Mouse (Mus musculus) kidney, postnatal 0 days (tissue): Measurements from ENCODE around the gene Tmpo. TPM values are rescaled to one million over a fixed set of nuclear protein-coding genes. Genes with fewer than 3 reads are reported as not detected.

ENCODE experiments used
- ATAC-seq: fragments of 200-750 bp; cut with Nextera tagmentation; replicated peaks from 2 replicates; pipeline ENCODE4 v1.8.0; 2017; ENCODE audit warnings: low read depth, moderate number of reproducible peaks, moderate TSS enrichment, moderate library complexity; ENCODE audit not compliant: low FRiP score
- DNase-seq: peaks from one replicate; pipeline ENCODE4 v3.0.0-alpha.2; 2016; ENCODE audit warnings: low spot score
- H3K27ac ChIP-seq: fragments of 300-500 bp; sonication (generic); 2 replicates; pipeline ENCODE4 v1.5.1; 2014; ENCODE audit warnings: mild to moderate bottlenecking
- H3K27me3 ChIP-seq: fragments of 300-500 bp; sonication (generic); 2 replicates; pipeline ENCODE4 v1.6.1; 2014; ENCODE audit warnings: low read length, mixed read lengths; ENCODE audit not compliant: insufficient read depth
- H3K36me3 ChIP-seq: fragments of 300-500 bp; sonication (generic); 2 replicates; pipeline ENCODE4 v1.6.1; 2014; ENCODE audit warnings: low read length, mixed read lengths; ENCODE audit not compliant: insufficient read depth
- H3K4me1 ChIP-seq: fragments of 300-500 bp; sonication (generic); replicated peaks from 2 replicates; pipeline ENCODE4 v1.6.1; 2014; ENCODE audit warnings: antibody characterized with exemption, low read length, mixed read lengths; ENCODE audit not compliant: insufficient read depth
- H3K4me2 ChIP-seq: fragments of 300-500 bp; sonication (generic); 2 replicates; pipeline ENCODE4 v1.6.1; 2014; ENCODE audit warnings: mild to moderate bottlenecking, low read length, moderate library complexity, mixed read lengths
- H3K4me3 ChIP-seq: fragments of 300-500 bp; sonication (generic); replicated peaks from 2 replicates; pipeline ENCODE4 v1.5.1; 2014; ENCODE audit warnings: low read depth, low read length
- H3K9ac ChIP-seq: fragments of 300-500 bp; sonication (generic); 2 replicates; pipeline ENCODE4 v1.6.1; 2014; ENCODE audit warnings: low read depth, low read length
- H3K9me3 ChIP-seq: fragments of 300-500 bp; sonication (generic); replicated peaks from 2 replicates; pipeline ENCODE4 v1.6.1; 2016; ENCODE audit warnings: low read length, inconsistent platforms, mixed read lengths
- CTCF ChIP-seq: IDR thresholded peaks from 2 replicates; pipeline ENCODE4 v1.5.1; 2016; ENCODE audit warnings: antibody characterized with exemption, low read depth, mild to moderate bottlenecking, moderate library complexity
- WGBS: fragments of 180-500 bp; shearing (Covaris S2); extraction: QIAGEN DNeasy Blood & Tissue Kit; methylation state at CpG from one replicate; pipeline ENCODE4 v1.1.7; 2014; 5-methylcytosine and 5-hydroxymethylcytosine counted together
- polyA plus RNA-seq: library from polyadenylated mRNA; unstranded; fragments of >200 nt; fragmentation: Nextera tagmentation; extraction: Ambion mirVana; gene quantifications from 2 replicates; pipeline ENCODE4 v1.2.1, GENCODE M21; 2015

Gene Tmpo
- 156 and 160 TPM in 2 replicates for polyA plus RNA-seq

GRCm38 (mm10) chr10:91180761-91181460 is at the start of gene Tmpo:
Gene Tmpo, minus strand, starts transcription at chr10:91181315.
- WGBS: 6% methylated on average over 18 of the region's 18 CpGs
- Histone ChIP-seq H3K9me3 (no peaks in the 10 kb centered on the region), H3K9ac (peak within 1 kb of the TSS; percentile 56), H3K36me3 (no peaks in the 10 kb centered on the region), H3K4me1 (peaks cover 5% of the 10 kb centered on the region; the same call in 1 of the 2 replicates), H3K27me3 (no peaks in the 10 kb centered on the region), H3K4me3 (peak within 1 kb of the TSS; percentile 44), H3K27ac (peak within 1 kb of the TSS; percentile 96), H3K4me2 (peak within 1 kb of the TSS; percentile 49)
- peak; percentile 28 for DNase-seq
- TF ChIP-seq CTCF: no peak
- ATAC-seq: no peak

DNA sequence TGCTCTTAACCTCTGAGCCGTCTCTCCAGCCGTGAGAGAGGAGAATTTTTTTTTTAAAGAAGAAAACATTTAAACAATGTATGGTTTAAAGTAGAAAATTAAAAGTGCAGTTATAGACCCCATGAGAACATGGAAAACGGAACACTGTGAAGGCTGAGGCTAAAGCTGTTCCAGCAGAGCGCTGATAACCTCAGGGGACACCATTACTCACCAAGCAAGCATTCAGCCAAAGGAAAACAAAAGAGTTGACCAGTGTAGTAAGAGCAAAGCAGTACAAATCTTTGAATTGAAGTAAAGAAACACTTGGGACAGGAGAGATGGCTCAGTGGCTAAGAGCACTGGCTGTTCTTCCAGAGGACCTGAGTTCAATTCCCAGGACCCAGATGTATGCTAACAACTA is 49.3 kb upstream of the Tmpo start:
- ATAC-seq (no peak), DNase-seq (peak; percentile 77)
- Histone ChIP-seq H3K9ac (no peak overlapping the region), H3K9me3 (no peaks in the 10 kb centered on the region), H3K4me3 (no peak overlapping the region), H3K27me3 (no peaks in the 10 kb centered on the region), H3K27ac (peak overlapping the region; percentile 91), H3K4me2 (no peak overlapping the region), H3K36me3 (no peaks in the 10 kb centered on the region), H3K4me1 (no peaks in the 10 kb centered on the region)
- TF ChIP-seq CTCF: no peak
- 38% methylated on average over 4 of the region's 4 CpGs for WGBS

DNA sequence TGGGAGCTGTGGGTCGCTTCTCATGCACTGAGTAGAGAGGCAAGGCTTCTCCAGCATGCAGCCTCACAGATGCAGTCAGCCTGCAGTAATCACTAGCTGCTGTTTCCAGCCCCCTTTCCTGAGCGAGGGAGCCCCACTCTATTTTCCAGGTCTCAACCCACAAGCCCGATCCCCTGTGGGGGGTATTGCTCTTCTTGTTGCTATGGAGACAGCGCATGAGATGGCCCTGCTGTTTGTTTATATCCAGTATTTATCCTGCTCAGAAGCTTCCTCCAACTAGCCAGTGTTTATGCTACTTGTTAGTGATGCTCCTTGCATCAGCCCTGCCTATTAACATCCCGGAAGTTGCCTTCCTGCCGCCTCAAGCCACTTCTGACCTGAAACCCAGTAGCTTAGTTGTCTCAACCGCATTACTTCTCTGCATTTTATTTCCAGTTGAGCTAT is 48.4 kb upstream of the Tmpo start:
- peak overlapping the region; percentile 91 for H3K27ac ChIP-seq
- no peaks in the 10 kb centered on the region for H3K4me1 ChIP-seq
- ATAC-seq (peak; percentile 81), DNase-seq (peak; percentile 85)
- H3K4me3 ChIP-seq: no peak overlapping the region
- H3K36me3 ChIP-seq: no peaks in the 10 kb centered on the region
- no peaks in the 10 kb centered on the region for H3K27me3 ChIP-seq
- peak overlapping the region; percentile 19 for H3K4me2 ChIP-seq
- WGBS: 22% methylated on average over 7 of the region's 7 CpGs
- peak overlapping the region; percentile 40; the same call in 1 of the 2 replicates for H3K9ac ChIP-seq
- no peaks in the 10 kb centered on the region for H3K9me3 ChIP-seq
- TF ChIP-seq CTCF: no peak

DNA sequence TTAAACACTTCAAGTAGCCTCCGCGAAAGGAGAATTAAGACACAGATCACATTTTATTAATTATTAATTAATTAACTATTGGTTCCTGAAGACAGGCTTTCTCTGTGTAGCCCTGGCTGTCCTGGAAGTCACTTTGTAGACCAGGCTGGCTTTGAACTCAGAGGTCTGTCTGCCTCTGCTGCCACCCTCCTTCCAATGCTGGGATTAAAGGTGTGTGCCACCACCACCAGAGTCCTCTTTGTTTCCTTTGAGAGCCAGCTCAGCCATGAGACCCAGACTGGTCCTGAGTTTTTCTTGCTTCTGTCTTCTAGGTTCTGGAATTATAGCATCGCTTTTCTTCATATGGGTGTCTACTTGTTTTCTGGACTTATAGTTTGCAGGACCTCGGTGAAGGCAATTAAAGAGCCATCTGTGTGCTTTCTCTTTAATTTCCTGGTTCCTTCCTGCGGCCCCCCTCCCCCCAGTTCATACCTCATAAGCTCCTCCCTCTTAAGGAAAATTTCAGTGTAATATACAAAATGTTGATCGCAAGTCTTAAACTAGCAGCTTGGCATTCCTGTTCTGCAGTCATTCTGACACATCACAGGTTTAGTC is 47.9 kb upstream of the Tmpo start:
- H3K4me1 ChIP-seq: no peaks in the 10 kb centered on the region
- no peak overlapping the region for H3K4me3 ChIP-seq
- H3K27me3 ChIP-seq: no peaks in the 10 kb centered on the region
- peak overlapping the region; percentile 40; the same call in 1 of the 2 replicates for H3K9ac ChIP-seq
- H3K27ac ChIP-seq: peak overlapping the region; percentile 91
- H3K36me3 ChIP-seq: no peaks in the 10 kb centered on the region
- peak; percentile 45; the same call in 1 of the 2 replicates for ATAC-seq
- WGBS: 52% methylated on average over 6 of the region's 6 CpGs
- TF ChIP-seq CTCF: no peak
- peak overlapping the region; percentile 19 for H3K4me2 ChIP-seq
- no peaks in the 10 kb centered on the region for H3K9me3 ChIP-seq
- DNase-seq: peak; percentile 80

DNA sequence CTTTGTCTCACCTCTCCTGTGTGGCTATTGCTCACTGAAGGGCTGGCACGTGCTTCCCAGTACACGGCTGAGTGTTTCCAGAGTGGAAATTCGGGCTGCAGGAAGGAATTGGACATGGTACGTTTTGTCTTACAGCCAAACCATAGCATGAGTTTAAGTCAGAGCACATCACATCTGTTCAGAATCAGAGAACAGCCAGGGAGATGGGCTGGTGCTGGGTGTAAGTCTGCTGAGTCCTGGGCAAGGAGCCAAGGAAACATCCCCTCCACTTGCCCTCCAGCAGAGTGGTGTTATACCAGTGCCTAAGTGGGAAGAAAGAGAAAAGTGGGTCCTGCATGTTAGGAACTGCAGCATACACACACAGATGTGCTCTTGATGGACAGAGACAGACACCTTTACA is 45.9 kb upstream of the Tmpo start:
- Histone ChIP-seq H3K9me3 (no peaks in the 10 kb centered on the region), H3K36me3 (no peaks in the 10 kb centered on the region), H3K4me2 (no peak overlapping the region), H3K27me3 (no peaks in the 10 kb centered on the region), H3K4me1 (0 out of 2 replicates have a peak, but pooled peaks cover 4% of the 10 kb centered on the region), H3K4me3 (no peak overlapping the region), H3K27ac (no peak overlapping the region), H3K9ac (no peak overlapping the region)
- no peak for ATAC-seq
- DNase-seq: no peak
- no peak for TF ChIP-seq CTCF
- 62% methylated on average over 4 of the region's 4 CpGs for WGBS

DNA sequence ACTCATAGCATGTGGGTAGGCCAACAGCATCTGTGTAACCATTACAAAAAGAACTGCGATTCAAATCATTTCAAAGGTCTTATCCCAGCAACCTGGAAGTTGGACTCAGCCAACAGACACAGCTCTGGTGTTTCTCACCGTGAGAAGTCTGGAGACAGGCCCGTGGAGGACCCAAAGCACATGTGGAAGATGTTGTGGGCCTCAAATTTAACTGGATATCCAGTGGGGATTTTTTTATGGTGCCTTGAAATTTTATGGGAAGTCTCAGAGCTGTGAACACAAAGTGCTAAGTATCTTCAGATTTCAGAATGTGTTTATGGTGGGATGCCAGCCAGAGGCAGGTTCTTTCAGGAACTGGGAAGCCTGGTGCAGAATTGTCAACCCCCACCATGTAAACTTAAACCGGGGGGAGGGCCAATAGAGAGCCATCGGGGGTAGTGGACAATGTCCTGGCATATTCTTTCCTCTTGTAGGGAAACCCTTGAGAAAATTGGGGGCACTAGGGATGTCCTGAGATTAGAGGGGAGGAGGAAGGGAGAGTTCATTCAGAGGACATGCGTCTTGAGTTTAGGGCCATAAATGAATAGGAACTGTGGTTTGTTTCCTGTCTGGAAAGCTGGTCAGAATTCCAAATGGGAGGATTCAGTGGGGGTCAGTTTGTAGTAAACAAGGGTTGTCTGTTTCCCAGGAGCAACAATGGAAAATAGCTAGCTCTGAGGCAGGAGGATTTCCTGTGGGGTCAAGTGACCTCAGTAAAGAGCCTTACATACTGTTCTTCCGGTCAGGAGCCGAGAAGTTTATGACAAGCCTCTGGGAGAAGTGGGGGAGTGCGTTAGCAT is 41.5 kb upstream of the Tmpo start:
- Histone ChIP-seq H3K9me3 (no peaks in the 10 kb centered on the region), H3K27ac (peak overlapping the region; percentile 52), H3K36me3 (no peaks in the 10 kb centered on the region), H3K9ac (no peak overlapping the region), H3K27me3 (no peaks in the 10 kb centered on the region), H3K4me1 (0 out of 2 replicates have a peak, but pooled peaks cover 4% of the 10 kb centered on the region), H3K4me2 (no peak overlapping the region), H3K4me3 (no peak overlapping the region)
- no peak for ATAC-seq
- peak; percentile 79 for DNase-seq
- TF ChIP-seq CTCF: no peak
- 38% methylated on average over 9 of the region's 9 CpGs for WGBS
